Mouse (Mus musculus) thymus, adult 2 months (tissue): ENCODE results near the gene Lzts2. TPM values are rescaled to one million over a fixed set of nuclear protein-coding genes. Genes with fewer than 3 reads are reported as not detected.

Experiments
- DNase-seq: peaks from one replicate; pipeline ENCODE4 v3.0.0; 2021
- H3K27ac ChIP-seq: fragments of 200-500 bp; 2 replicates; pipeline ENCODE4 v1.5.1; 2012; ENCODE audit warnings: low read length, control low read depth; ENCODE audit not compliant: control insufficient read depth, insufficient read depth
- H3K27me3 ChIP-seq: fragments of 200-500 bp; 2 replicates; pipeline ENCODE4 v1.6.1; 2012; ENCODE audit warnings: mild to moderate bottlenecking, low read length, moderate library complexity, mixed read lengths; ENCODE audit not compliant: control insufficient read depth, insufficient read depth
- H3K36me3 ChIP-seq: fragments of 200-500 bp; 2 replicates; pipeline ENCODE4 v1.6.1; 2012; ENCODE audit warnings: mild to moderate bottlenecking, low read length, moderate library complexity; ENCODE audit not compliant: control insufficient read depth, insufficient read depth
- H3K4me1 ChIP-seq: fragments of 200-500 bp; replicated peaks from 2 replicates; pipeline ENCODE4 v1.6.1; 2012; ENCODE audit warnings: low read length; ENCODE audit not compliant: control insufficient read depth, insufficient read depth
- H3K4me3 ChIP-seq: fragments of 200-500 bp; 2 replicates; pipeline ENCODE4 v1.5.1; 2012; ENCODE audit warnings: mild to moderate bottlenecking, low read length, control low read depth, moderate library complexity; ENCODE audit not compliant: control insufficient read depth, insufficient read depth
- CTCF ChIP-seq: fragments of 200-500 bp; IDR thresholded peaks from 2 replicates; pipeline ENCODE4 v1.5.1; 2012; ENCODE audit warnings: mild to moderate bottlenecking, control low read depth, low read length, moderate library complexity, borderline replicate concordance; ENCODE audit not compliant: control insufficient read depth, poor library complexity, insufficient read depth; ENCODE audit errors: extremely low read depth
- POLR2A ChIP-seq: fragments of 200-500 bp; IDR thresholded peaks from 2 replicates; pipeline ENCODE4 v1.6.1; 2012; ENCODE audit warnings: mild to moderate bottlenecking, low read length, control low read depth, moderate library complexity; ENCODE audit not compliant: control insufficient read depth, poor library complexity, insufficient read depth; ENCODE audit errors: extremely low read depth
- WGBS: fragments of 180-500 bp; shearing (Covaris S2); methylation state at CpG from one replicate; pipeline ENCODE4 v1.1.7; 2018; 5-methylcytosine and 5-hydroxymethylcytosine counted together
- polyA plus RNA-seq: library from polyadenylated mRNA; depleted of rRNA; stranded (reverse); fragments of >200 nt; gene quantifications from 2 replicates; pipeline ENCODE4 v1.2.3, GENCODE M21; 2012

Lzts2 gene
- polyA plus RNA-seq, 1 experiment = 41.2 TPM

DNA sequence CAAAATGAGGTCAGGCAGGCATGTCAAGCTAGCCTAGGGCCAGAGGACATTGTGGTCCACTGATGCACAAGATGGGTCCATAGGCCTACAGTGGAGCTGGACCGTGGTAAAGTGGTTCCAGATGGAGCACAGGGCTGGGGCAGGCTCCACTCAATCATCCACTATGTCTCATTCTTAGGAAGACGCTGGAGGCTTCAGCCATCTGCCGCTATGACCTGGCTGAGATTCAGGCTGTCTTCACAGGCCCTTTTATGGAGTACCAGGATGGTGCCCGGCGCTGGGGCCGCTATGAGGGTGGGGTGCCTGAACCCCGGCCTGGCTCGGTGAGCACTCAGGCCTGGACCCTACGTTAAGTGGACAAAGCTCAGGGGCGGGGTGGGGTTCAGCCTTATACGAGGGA is 16.4 kb upstream of the Lzts2 start:
- TF ChIP-seq CTCF = no peak
- no peak for TF ChIP-seq POLR2A
- H3K36me3 ChIP-seq = no peaks in the 10 kb centered on the region
- H3K27me3 ChIP-seq = no peaks in the 10 kb centered on the region
- no peak overlapping the region for H3K4me3 ChIP-seq
- no peak overlapping the region for H3K27ac ChIP-seq
- DNase-seq = no peak
- 93% methylated on average over 11 of the region's 11 CpGs for WGBS
- H3K4me1 ChIP-seq = peaks cover 1% of the 10 kb centered on the region

DNA sequence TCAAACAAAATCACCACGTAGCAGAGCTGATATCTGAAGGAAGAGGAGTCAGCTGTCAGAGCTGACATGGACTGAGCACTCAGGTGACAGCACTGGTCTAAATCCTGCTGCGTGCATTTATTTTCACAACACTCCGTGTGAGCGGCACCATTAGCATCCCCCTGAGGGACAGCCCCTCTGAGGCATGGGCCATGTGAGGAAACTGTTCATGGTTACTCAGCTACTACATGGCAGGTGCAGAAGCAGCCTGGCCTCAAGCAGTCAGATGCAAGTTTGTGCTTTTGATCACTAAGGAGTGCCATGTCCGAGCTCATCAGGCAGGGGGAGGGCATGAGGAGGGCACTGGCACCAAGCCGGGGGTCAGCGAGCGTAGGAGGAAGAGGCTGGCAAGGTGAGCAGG is 14.6 kb upstream of the Lzts2 start:
- 95% methylated on average over 8 of the region's 8 CpGs for WGBS
- Histone ChIP-seq H3K27me3 (no peaks in the 10 kb centered on the region), H3K27ac (no peak overlapping the region)

DNA sequence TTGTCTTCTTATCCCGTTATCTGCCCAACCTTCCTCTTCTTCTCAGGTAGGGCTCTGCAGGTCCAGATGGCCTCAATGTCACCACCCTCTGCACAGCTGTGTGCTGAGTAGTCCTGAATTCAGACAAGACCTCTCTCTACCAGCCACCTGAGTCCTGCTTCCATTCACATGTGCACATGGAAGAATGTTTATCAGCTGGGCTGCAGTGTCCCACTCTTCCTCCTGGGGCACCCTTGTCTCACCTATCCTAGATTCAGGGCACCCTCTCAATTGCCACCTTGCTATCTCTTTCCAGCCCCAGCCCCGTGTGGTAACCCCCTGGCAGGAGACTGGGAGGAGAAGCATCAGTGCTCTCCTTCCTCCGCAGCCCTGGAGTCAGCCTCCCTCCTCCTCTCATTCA is 11.9 kb upstream of the Lzts2 start:
- no peaks in the 10 kb centered on the region for H3K27me3 ChIP-seq
- no peak for DNase-seq
- peaks cover 12% of the 10 kb centered on the region for H3K4me1 ChIP-seq
- H3K36me3 ChIP-seq = no peaks in the 10 kb centered on the region
- H3K4me3 ChIP-seq = no peak overlapping the region
- 86% methylated on average over 3 of the region's 3 CpGs for WGBS
- H3K27ac ChIP-seq = no peak overlapping the region
- TF ChIP-seq POLR2A (no peak), CTCF (no peak)

More for the DNA sequence above, 14.6 kb upstream of the Lzts2 start:
- Histone ChIP-seq H3K4me1 (no peaks in the 10 kb centered on the region), H3K36me3 (no peaks in the 10 kb centered on the region), H3K4me3 (no peak overlapping the region)
- TF ChIP-seq POLR2A (no peak), CTCF (no peak)
- DNase-seq = no peak

DNA sequence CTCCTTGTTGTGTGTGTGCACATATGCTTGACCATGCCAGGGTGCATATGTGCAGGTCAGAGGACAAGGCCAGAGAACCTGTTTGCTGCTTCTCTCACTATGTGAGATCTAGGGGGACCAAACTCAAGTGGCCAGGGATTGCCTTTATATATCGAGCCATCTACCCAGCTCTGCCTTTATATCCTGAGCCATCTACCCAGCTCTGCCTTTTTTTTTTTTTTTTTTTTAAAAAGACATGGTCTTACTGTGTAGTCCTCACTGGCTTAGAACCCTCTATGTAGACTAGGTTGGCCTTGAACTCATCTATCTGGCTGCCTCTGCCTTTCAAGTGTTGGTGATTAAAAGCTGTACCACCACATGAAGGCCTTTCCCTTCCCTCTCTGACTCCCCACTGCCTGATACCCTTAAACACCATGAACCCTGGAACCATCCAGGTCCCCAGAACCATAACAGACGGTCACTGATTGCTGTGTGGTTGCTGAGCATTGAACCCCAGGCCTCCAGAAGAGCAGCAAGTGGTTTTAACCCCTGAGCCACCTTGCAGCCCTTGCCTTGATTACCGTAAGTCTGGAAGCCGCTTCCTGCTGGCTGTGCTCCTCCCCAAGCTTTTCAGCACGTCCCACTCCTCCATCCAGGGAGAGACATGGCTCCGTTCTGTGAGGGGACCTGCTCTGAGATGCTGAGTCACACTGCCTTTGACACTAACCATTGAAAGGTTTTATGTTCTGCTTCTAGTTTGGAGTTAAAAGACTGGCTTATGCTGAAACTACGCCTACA is 10.3 kb upstream of the Lzts2 start:
- H3K4me3 ChIP-seq = no peak overlapping the region
- WGBS = 96% methylated on average over 7 of the region's 7 CpGs
- no peaks in the 10 kb centered on the region for H3K27me3 ChIP-seq
- DNase-seq = no peak
- no peaks in the 10 kb centered on the region for H3K36me3 ChIP-seq
- TF ChIP-seq CTCF (no peak), POLR2A (no peak)
- H3K27ac ChIP-seq = no peak overlapping the region
- H3K4me1 ChIP-seq = peaks cover 14% of the 10 kb centered on the region

DNA sequence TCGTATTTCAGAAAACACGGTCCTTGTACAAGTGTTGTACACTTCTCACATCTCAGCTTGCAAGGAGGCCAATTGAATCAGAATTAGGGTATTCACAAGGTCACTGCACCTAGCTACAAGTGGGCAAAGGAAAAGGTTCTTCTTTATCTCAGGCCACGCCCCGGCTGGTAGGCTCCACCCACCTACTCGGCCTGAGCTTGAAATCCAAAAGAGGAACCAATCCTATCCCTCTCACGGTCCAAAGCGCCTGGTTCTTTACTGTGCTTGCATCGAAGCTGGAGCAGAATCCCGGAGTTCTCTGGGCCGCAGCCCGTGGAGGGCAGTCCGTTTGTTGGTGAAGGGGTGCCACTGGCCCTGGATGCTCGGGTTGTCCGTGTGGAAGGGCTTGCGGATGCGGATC is 8.8 kb upstream of the Lzts2 start, which contains the start of gene Twnk:
TSS of gene Twnk (plus strand) at position 220 of the 400 bp plus-strand sequence.
- no peak for TF ChIP-seq POLR2A
- no peak for TF ChIP-seq CTCF
- no peaks in the 10 kb centered on the region for H3K36me3 ChIP-seq
- peaks cover 14% of the 10 kb centered on the region for H3K4me1 ChIP-seq
- peak within 1 kb of the TSS; percentile 74 for H3K4me3 ChIP-seq
- WGBS = 7% methylated on average over 16 of the region's 16 CpGs
- H3K27me3 ChIP-seq = no peaks in the 10 kb centered on the region
- no peak within 1 kb of the TSS for H3K27ac ChIP-seq
- DNase-seq = peak; percentile 46

DNA sequence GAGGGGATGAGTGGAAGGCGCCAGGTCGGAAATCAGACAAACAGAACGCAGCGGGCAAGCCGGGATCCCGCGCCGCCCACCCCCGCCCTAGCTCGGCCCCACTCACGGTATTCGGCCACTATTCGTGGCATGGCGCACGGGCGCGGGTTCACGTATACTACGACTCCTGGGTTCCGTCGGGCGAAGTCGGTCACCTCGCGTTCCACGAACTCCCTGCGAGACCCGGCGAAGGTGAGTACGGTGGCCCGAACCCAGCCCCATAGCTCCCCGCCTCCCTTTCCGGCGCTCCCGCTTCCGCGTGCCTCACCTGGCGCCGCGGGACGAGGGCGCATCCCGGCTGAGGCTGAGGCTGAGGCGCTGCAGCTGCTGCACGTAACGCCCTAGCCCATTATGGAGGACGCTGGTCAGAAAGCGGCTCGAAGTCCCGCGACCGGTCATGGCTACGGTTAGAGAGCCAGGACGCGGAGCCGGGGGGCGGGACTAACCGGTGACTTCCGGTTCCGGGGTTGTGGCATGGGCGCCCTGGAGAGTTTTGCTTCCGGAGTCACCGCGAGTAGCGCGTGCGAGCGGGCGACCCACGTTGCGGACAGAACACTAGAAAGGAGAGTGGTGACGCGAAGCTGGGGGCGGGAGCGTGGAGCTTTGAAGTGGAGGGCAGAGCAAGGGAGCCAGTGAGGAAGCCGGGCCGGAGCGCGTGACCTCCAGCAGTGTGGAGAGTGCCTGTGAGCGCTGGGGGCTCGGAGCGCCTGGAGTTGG is 8.1 kb upstream of the Lzts2 start, which contains the start of gene Mrpl43:
TSS of gene Mrpl43 (minus strand) at position 486 of the 756 bp plus-strand sequence.
- DNase-seq = peak; percentile 97
- Histone ChIP-seq H3K36me3 (no peaks in the 10 kb centered on the region), H3K27me3 (no peaks in the 10 kb centered on the region), H3K4me3 (peak within 1 kb of the TSS; percentile 74), H3K4me1 (peaks cover 14% of the 10 kb centered on the region), H3K27ac (no peak within 1 kb of the TSS)
- under 1% methylated on average over 82 of the region's 82 CpGs for WGBS
- peak; percentile 71; the same call in 1 of the 2 replicates for TF ChIP-seq POLR2A
- 0 out of 2 replicates have a peak, but pooled peaks have one; percentile 24 for TF ChIP-seq CTCF
